Mouse (Mus musculus) intestine, embryonic 15.5 days (tissue): ENCODE data around the gene Nop10. TPM values are rescaled to one million over a fixed set of nuclear protein-coding genes. Genes with fewer than 3 reads are reported as not detected.
"Not testable (repeated sequence)": the region's sequence is repeated elsewhere in the genome, so short reads cannot be mapped to it uniquely, and the experiment has no call there.

Experiments used
- ATAC-seq: fragments of 200-750 bp; cut with Nextera tagmentation; 2 replicates; pipeline ENCODE4 v1.8.0; 2017; ENCODE audit warnings: moderate TSS enrichment, moderate library complexity
- H3K27ac ChIP-seq: fragments of 300-500 bp; sonication (generic); 2 replicates; pipeline ENCODE4 v1.5.1; 2015; ENCODE audit warnings: mild to moderate bottlenecking, inconsistent platforms
- H3K27me3 ChIP-seq: fragments of 300-500 bp; sonication (generic); replicated peaks from 2 replicates; pipeline ENCODE4 v1.6.1; 2015; ENCODE audit warnings: inconsistent platforms
- H3K36me3 ChIP-seq: fragments of 300-500 bp; sonication (generic); 2 replicates; pipeline ENCODE4 v1.6.1; 2015; ENCODE audit warnings: inconsistent platforms
- H3K4me1 ChIP-seq: fragments of 300-500 bp; sonication (generic); replicated peaks from 2 replicates; pipeline ENCODE4 v1.6.1; 2015; ENCODE audit warnings: inconsistent platforms
- H3K4me2 ChIP-seq: fragments of 300-500 bp; sonication (generic); replicated peaks from 2 replicates; pipeline ENCODE4 v1.6.1; 2015; ENCODE audit warnings: mild to moderate bottlenecking, inconsistent platforms
- H3K4me3 ChIP-seq: fragments of 300-500 bp; sonication (generic); replicated peaks from 2 replicates; pipeline ENCODE4 v1.5.1; 2015; ENCODE audit warnings: inconsistent platforms
- H3K9ac ChIP-seq: fragments of 300-500 bp; sonication (generic); 2 replicates; pipeline ENCODE4 v1.6.1; 2015; ENCODE audit warnings: inconsistent platforms
- H3K9me3 ChIP-seq: fragments of 300-500 bp; sonication (generic); 2 replicates; pipeline ENCODE4 v1.6.1; 2016; ENCODE audit warnings: inconsistent platforms
- WGBS: fragments of 180-500 bp; shearing (Covaris S2); methylation state at CpG from one replicate; pipeline ENCODE4 v1.1.7; 2015; 5-methylcytosine and 5-hydroxymethylcytosine counted together
- polyA plus RNA-seq: library from polyadenylated mRNA; unstranded; fragments of >200 nt; fragmentation: Nextera tagmentation; extraction: Ambion mirVana; gene quantifications from 2 replicates; pipeline ENCODE4 v1.2.1, GENCODE M21; 2015

Nop10 gene
- polyA plus RNA-seq, 1 experiment from 2014 or later: 256 TPM

DNA sequence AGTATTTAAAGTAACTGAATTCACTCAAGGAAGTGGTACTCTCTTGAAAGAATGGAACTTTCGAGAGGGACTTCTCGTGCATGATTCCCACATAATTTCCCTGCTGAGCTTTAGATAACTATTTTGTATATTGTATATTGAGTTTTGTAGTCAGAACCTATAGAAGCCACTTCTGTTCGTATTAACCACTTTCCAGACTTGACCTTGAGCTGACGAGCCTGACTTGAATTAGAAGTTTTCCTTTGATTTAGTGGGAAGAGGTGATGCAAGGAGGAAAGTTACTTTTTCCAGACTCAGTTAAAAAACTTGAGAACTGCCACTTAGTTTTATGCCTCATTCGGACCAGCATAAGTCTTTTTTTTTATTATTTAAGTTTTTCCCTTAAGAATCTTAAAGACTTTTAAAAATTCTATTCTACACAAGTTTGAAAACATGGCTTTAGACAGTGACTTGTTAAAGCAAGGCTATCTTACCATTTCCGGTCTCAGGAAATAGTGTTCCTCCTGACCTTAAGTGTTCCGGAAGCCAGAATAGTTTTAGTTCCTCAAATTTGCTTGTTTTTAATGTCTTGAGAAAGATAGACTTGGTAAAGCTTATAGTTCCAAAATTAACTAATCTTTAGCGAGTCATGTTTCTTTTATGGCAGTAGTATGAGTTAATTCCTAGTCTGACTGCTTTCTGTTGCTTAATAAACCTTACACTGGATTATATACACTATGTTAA is 6.0 kb downstream of the Nop10 start:
- Histone ChIP-seq H3K4me1 (peaks cover 14% of the 10 kb centered on the region), H3K4me3 (0 out of 2 replicates have a peak overlapping the region, but pooled peaks have one; percentile 81), H3K27ac (no peak overlapping the region), H3K27me3 (no peaks in the 10 kb centered on the region), H3K9me3 (no peaks in the 10 kb centered on the region), H3K36me3 (no peaks in the 10 kb centered on the region), H3K9ac (no peak overlapping the region), H3K4me2 (peak overlapping the region; percentile 84; the same call in 1 of the 2 replicates)
- ATAC-seq: no peak
- 73% methylated on average over 8 of the region's 8 CpGs for WGBS

DNA sequence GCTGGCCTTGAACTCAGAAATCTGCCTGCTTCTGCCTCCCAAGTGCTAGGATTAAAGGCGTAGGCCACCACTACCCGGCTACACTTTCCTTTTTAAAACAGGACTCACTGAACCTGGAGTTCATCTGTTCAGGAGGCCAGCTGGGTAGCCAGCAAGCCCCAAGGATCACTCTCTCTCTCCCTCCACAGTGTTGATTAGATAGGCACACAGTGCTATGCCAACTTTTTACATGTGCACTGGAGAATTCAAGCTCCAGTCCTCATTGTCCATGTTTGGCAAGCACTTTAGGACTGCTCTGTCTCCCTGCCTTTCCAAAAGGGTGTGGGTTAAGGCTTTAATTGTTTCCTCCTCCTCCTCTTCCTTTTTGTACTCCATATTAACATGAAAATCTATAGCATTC is 8.3 kb downstream of the Nop10 start:
- H3K27ac ChIP-seq: no peak overlapping the region
- no peak overlapping the region for H3K9ac ChIP-seq
- no peaks in the 10 kb centered on the region for H3K36me3 ChIP-seq
- WGBS: 90% methylated on average over 2 of the region's 2 CpGs
- H3K27me3 ChIP-seq: no peaks in the 10 kb centered on the region
- no peak for ATAC-seq
- no peaks in the 10 kb centered on the region for H3K9me3 ChIP-seq
- H3K4me3 ChIP-seq: no peak overlapping the region
- H3K4me2 ChIP-seq: no peak overlapping the region
- peaks cover 10% of the 10 kb centered on the region; the same call in 1 of the 2 replicates for H3K4me1 ChIP-seq

DNA sequence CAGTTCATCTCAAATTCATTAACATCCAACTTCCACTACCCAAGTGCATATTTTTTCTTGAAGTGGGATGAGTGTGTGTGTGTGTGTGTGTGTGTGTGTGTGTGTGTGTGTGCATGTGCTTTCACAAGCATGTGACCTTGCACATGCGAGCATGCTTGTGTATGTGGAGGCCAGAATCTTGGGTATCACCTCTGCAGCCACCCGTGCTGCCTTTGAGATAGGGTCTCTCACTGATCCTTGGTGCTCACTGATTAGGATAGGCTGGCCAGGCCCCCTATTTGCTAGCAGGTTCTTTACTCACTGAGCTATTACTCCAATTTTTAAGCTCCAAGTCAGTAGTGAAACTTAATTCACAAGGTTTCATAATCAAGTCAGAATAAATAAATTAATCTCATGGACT is 11.2 kb downstream of the Nop10 start:
- Histone ChIP-seq H3K4me3 (no peak overlapping the region), H3K4me2 (no peak overlapping the region), H3K36me3 (no peaks in the 10 kb centered on the region), H3K27me3 (no peaks in the 10 kb centered on the region), H3K4me1 (no peaks in the 10 kb centered on the region), H3K9ac (no peak overlapping the region), H3K9me3 (no peaks in the 10 kb centered on the region), H3K27ac (no peak overlapping the region)
- ATAC-seq: no peak
- WGBS: 86% methylated on average over 2 of the region's 2 CpGs

DNA sequence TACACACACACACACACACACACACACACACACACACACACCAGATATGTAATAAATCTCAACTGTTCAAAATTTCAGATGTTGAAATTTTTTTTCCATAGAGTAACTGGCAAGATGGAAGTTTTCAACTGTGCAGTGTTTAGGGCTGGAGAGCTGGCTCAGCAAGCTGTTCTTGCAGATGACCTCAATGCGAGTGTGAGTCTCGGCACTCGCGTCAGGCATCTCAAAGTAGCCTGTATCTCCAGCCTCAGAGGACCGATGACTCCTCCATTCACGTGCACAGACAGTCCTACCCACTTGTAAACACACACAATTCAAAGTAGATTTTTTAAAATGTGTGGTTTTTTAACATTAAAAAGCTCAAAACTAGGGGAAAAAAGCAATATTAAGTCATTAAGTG is 11.7 kb downstream of the Nop10 start:
- 81% methylated on average over 6 of the region's 6 CpGs for WGBS
- ATAC-seq: no peak
- no peaks in the 10 kb centered on the region for H3K4me1 ChIP-seq

DNA sequence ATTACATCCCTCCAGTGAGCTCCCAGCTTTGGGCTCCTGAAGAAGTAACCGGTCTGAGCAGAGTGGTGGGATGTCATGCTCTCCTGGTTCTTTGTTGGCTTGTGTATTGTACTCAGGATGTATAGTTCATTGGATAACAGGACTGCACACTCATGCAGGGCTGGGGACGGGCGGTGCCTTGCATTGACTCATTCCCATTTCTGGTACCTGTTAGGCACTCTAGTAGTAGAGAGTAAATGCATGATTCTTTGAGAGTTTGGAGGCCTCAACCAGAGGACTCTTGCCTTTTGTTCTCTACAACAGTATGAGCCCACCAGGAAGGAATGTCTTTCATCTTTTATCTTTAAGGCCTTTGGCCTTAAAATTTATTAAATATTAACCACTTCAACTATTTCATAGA is 15.1 kb downstream of the Nop10 start:
- Histone ChIP-seq H3K9me3 (no peaks in the 10 kb centered on the region), H3K4me2 (no peak overlapping the region), H3K9ac (no peak overlapping the region), H3K27me3 (no peaks in the 10 kb centered on the region), H3K4me3 (no peak overlapping the region), H3K36me3 (no peaks in the 10 kb centered on the region), H3K27ac (no peak overlapping the region), H3K4me1 (no peaks in the 10 kb centered on the region)
- 66% methylated on average over 3 of the region's 3 CpGs for WGBS
- peak; percentile 81 for ATAC-seq

More for the DNA sequence above, 11.7 kb downstream of the Nop10 start:
- H3K9me3 ChIP-seq: no peaks in the 10 kb centered on the region
- H3K4me3 ChIP-seq: no peak overlapping the region
- no peak overlapping the region for H3K9ac ChIP-seq
- no peak overlapping the region for H3K4me2 ChIP-seq
- H3K36me3 ChIP-seq: no peaks in the 10 kb centered on the region
- no peak overlapping the region for H3K27ac ChIP-seq
- H3K27me3 ChIP-seq: no peaks in the 10 kb centered on the region

DNA sequence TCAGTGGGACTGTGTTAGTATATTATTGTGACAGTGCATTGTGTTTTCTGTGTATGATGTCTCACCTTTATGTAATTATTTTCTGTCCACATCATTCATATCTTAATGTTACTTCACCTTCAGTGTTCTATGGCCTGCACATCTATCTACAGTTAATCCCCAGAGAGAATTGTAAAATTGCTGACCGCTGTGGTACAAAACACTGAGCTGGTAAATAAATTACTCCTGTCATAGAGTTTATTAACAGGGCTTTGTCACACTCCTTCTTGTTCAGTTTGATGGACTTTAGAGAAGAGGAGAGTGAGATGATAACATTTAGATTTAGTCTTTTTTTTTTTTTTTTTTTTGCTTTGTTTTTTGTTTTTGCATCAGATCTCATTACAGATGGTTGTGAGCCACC is 21.1 kb downstream of the Nop10 start:
- no peaks in the 10 kb centered on the region for H3K27me3 ChIP-seq
- no peaks in the 10 kb centered on the region for H3K4me1 ChIP-seq
- no peaks in the 10 kb centered on the region for H3K9me3 ChIP-seq
- ATAC-seq: no peak
- 95% methylated on average over 1 of the region's 1 CpGs for WGBS
- no peak overlapping the region for H3K4me3 ChIP-seq
- H3K27ac ChIP-seq: no peak overlapping the region
- no peaks in the 10 kb centered on the region for H3K36me3 ChIP-seq
- H3K4me2 ChIP-seq: no peak overlapping the region
- no peak overlapping the region for H3K9ac ChIP-seq

DNA sequence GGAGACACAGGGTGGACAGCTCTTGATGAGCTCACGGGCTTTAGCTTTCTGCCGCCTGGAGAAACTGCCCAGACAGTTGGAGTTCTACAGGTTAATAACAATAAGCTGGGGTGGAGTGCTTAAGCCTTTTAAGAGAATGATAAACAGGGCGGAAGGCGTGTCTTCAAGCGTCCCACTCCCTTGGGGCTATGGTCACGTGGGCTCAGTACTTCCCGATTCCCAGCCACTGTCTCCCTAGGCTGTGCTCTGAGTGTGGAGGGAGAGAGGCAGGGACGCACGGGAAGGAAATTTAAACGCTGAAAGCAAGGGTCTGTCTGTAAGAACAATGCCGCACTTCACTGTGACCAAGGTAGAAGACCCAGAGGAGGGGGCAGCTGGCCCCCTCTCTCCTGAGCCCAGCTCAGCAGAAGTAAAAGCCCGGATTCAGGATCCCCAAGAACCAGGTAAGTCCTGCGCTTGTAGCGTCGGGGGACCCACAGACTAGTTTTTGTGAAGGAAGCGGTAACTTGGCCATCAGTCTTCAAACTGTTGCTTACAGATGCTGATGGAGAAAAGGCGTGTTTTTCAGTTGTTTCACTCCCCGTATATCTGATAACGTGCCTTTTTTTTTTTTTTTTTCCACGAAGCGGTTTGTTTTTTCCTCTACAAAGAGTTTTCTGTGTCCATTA is 22.8 kb downstream of the Nop10 start:
- H3K4me2 ChIP-seq: peak overlapping the region; percentile 84
- peak overlapping the region; percentile 59 for H3K9ac ChIP-seq
- no peaks in the 10 kb centered on the region for H3K9me3 ChIP-seq
- no peaks in the 10 kb centered on the region for H3K27me3 ChIP-seq
- 2% methylated on average over 21 of the region's 21 CpGs for WGBS
- ATAC-seq: peak; percentile 94
- no peaks in the 10 kb centered on the region for H3K4me1 ChIP-seq
- peak overlapping the region; percentile 57 for H3K4me3 ChIP-seq
- H3K36me3 ChIP-seq: no peaks in the 10 kb centered on the region
- H3K27ac ChIP-seq: 0 out of 2 replicates have a peak overlapping the region, but pooled peaks have one; percentile 49

DNA sequence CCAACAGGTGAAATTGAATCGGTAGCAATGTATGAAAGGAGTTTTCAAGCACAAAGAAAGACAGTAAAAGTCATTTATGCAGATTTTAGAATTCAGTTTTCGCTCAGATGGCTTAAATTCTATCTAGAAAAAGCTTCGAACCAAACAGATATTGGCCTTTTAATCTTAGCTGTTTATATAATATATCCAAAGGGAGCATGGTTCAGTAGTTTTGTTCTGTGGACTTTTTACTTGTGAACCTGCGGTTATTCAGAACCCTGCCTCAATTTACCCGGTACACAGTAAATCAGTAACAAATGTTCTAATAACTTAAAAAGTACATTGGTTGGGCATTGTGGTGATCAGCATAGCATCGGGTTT is 23.3 kb downstream of the Nop10 start:
- H3K27ac ChIP-seq: no peak overlapping the region
- 40% methylated on average over 6 of the region's 6 CpGs for WGBS
- H3K36me3 ChIP-seq: no peaks in the 10 kb centered on the region
- H3K4me1 ChIP-seq: no peaks in the 10 kb centered on the region
- no peaks in the 10 kb centered on the region for H3K27me3 ChIP-seq
- no peaks in the 10 kb centered on the region for H3K9me3 ChIP-seq
- no peak for ATAC-seq
- H3K4me3 ChIP-seq: peak overlapping the region; percentile 57
- peak overlapping the region; percentile 59 for H3K9ac ChIP-seq
- H3K4me2 ChIP-seq: peak overlapping the region; percentile 84

DNA sequence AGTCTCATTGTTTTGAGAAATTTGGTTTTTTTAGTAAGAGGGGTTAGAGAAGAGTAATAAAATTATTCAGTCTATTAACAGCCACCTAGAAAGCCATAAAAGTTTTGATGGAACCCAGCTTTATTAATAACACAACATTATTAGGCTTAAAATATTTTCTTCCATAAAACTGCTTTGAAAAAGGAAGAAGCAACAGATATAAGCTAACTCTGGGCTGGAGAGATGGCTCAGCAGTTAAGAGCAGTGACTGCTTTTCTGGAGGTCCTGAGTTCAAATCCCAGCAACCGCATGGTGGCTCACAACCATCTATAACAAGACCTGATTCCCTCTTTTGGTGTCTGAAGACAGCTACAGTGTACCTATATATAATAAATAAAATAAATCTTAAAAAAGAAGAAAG is 24.3 kb downstream of the Nop10 start:
- H3K4me2 ChIP-seq, H3K9me3 ChIP-seq, H3K27ac ChIP-seq, H3K27me3 ChIP-seq, H3K36me3 ChIP-seq, H3K4me3 ChIP-seq, ATAC-seq, H3K9ac ChIP-seq, H3K4me1 ChIP-seq: not testable (repeated sequence)
- WGBS: 95% methylated on average over 1 of the region's 1 CpGs

DNA sequence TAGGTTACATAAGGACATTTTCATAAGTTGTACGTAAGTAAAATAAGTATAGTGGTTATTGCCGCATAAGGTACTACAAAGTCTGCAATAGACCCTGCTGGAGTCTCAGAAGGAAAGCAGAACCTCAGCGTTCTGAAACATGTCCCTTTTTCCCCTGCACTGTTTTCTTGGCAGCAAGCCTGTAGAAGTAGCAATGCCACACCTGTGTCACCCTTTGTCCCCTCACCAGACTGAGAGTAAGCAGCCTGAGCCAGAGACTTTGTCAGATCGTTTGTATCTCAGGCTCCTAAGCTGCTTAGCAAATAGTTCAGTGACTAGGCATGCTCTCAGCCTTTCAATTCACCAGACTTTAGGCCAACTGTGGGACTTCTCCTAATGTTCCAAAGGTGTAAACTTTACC is 25.3 kb downstream of the Nop10 start:
- WGBS: 57% methylated on average over 4 of the region's 4 CpGs
- Histone ChIP-seq H3K9ac (no peak overlapping the region), H3K27me3 (no peaks in the 10 kb centered on the region), H3K9me3 (no peaks in the 10 kb centered on the region), H3K4me2 (no peak overlapping the region), H3K27ac (0 out of 2 replicates have a peak overlapping the region, but pooled peaks have one; percentile 40), H3K4me3 (no peak overlapping the region), H3K36me3 (no peaks in the 10 kb centered on the region), H3K4me1 (no peaks in the 10 kb centered on the region)
- ATAC-seq: peak; percentile 67

DNA sequence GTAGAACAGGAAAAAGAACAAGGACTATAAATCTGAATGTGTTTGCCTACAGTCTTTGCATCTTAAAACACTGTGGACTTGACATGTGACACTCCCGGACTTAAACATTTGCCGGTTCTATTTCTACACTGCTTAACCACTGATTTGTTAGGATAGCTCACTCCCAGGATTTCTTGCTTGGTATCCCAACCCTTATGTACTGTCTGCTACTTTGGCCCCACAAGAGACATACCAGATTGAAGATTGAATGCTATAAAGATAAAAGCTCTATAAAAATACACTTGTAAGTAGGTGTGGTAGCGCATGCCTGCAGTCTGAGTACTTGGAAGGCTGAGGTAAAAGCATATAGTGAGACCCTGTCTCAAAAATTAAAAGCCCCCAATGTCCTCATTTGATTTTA is 27.8 kb downstream of the Nop10 start:
- no peak overlapping the region for H3K9ac ChIP-seq
- no peaks in the 10 kb centered on the region for H3K9me3 ChIP-seq
- ATAC-seq: peak; percentile 69
- no peak overlapping the region for H3K4me3 ChIP-seq
- H3K27ac ChIP-seq: 0 out of 2 replicates have a peak overlapping the region, but pooled peaks have one; percentile 2
- H3K4me1 ChIP-seq: no peaks in the 10 kb centered on the region
- WGBS: 57% methylated on average over 3 of the region's 3 CpGs
- no peaks in the 10 kb centered on the region for H3K36me3 ChIP-seq
- H3K27me3 ChIP-seq: no peaks in the 10 kb centered on the region
- H3K4me2 ChIP-seq: no peak overlapping the region

DNA sequence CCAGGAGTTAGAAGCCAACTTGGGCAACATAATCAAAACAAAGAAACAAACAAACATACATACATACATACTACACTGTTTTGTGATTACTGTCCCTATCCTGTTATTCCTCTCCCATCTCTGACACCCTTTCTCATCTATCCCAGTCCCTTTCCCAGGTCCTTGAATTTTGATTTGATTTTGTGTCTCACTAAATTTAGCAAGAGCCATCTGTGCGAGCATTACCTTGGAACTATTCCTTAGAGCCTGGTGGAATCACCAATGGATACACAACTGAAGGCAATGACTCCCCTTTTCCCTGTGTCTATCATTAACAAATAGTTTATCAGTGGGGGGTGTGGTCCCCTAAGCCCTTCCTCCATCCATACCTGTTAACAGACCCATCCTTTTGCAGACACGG is 31.1 kb downstream of the Nop10 start:
- H3K4me3 ChIP-seq: no peak overlapping the region
- H3K9me3 ChIP-seq: no peaks in the 10 kb centered on the region
- no peaks in the 10 kb centered on the region for H3K4me1 ChIP-seq
- no peak for ATAC-seq
- H3K27ac ChIP-seq: no peak overlapping the region
- no peaks in the 10 kb centered on the region for H3K27me3 ChIP-seq
- H3K9ac ChIP-seq: no peak overlapping the region
- 87% methylated on average over 2 of the region's 2 CpGs for WGBS
- H3K36me3 ChIP-seq: no peaks in the 10 kb centered on the region
- no peak overlapping the region for H3K4me2 ChIP-seq

DNA sequence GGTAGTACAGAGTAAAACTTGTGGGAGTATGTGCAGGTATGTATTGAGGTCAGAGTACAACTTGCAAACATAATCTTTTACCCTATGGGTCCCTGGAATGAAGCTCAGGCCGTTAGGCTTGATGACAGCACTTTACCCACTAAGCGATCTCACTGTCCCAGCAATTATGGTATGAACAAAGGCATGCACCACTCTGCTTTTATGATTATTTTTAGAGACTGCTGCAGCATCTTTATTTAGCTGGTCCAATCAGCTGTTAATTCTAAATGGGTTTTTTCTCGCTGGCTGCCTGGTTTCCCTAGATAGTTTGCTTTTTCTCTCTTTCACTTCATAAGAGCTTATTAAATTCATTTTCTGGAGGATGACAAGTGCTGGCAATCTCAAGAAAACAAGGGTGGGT is 34.5 kb downstream of the Nop10 start:
- H3K27ac ChIP-seq: no peak overlapping the region
- no peaks in the 10 kb centered on the region for H3K27me3 ChIP-seq
- no peak overlapping the region for H3K4me2 ChIP-seq
- H3K36me3 ChIP-seq: no peaks in the 10 kb centered on the region
- ATAC-seq: no peak
- no peak overlapping the region for H3K9ac ChIP-seq
- no peaks in the 10 kb centered on the region for H3K4me1 ChIP-seq
- no peaks in the 10 kb centered on the region for H3K9me3 ChIP-seq
- 68% methylated on average over 3 of the region's 3 CpGs for WGBS
- H3K4me3 ChIP-seq: no peak overlapping the region
